Mouse (Mus musculus): ENCODE results near the gene Sox11.

DNA sequence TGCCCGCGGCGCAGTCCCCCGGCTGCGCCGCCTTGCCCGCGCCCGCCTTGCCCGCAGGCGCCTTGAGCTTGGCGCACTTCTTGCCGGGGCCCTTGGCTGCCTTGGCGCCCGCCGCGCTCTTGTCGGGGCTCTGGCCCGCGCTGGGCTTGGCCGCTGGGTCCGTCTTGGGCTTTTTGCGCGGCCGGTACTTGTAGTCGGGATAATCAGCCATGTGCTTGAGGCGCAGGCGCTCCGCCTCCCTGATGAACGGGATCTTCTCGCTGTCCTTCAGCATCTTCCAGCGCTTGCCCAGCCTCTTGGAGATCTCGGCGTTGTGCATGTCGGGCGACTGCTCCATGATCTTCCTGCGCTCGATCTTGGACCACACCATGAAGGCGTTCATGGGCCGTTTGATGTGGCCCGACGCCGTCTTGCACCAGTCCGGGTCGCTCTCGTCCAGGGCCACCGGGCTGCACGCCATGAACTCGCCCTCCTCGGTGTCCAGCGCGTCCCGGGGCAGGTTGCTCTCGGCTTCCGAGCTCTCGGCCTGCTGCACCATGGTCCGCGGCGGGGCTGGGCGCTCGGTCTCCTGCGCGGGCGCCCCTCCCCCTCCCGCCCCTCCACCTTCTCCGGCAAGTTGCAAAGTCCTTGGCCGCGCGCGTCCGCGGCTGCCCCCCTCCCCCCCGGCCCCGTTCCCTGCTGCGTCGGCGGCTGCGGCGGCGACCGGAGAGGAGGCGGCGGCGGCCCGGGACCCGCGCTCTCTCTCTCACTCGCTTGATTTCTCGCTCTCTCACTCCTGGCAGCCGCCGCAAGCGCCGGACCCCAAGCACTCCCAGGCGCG, at the start of gene Sox11:
- TF ChIP-seq POLR2A (IDR thresholded peaks at IDR 0.05; ENCODE audit: low read depth, low read length) = no peak
- TF ChIP-seq CTCF (IDR thresholded peaks at IDR 0.05; ENCODE audit: extremely low read depth, insufficient read length, insufficient replicate concordance, low read depth, low read length) = no peak

All from small intestine, adult 2 months (tissue).